Mouse (Mus musculus) left cerebral cortex, postnatal 25 days (tissue): Measurements from ENCODE around the gene Fam129c. TPM values are rescaled to one million over a fixed set of nuclear protein-coding genes. Genes with fewer than 3 reads are reported as not detected.

ENCODE experiments used
- DNase-seq, 2 experiments: peaks; one replicate each; pipeline ENCODE4 v3.0.0; 2022; ENCODE audit warnings: low spot score in 2 of 2, mixed read lengths in 1 of 2
- intact Hi-C: fragments of 180-260 bp; cut with DNase I; formaldehyde crosslinking; loops from one replicate; pipeline ENCODE4 v1.15.1; 2025
- microRNA-seq, 2 experiments: library from miRNA; unstranded; fragments of <30 nt; microRNA quantifications; one replicate each; pipeline ENCODE4 v1.2.0; 2022
- total RNA-seq, 2 experiments: library from RNA; stranded (reverse); gene quantifications; 2 replicates each; pipeline ENCODE4 v1.2.3; 2021

The Fam129c gene
- total RNA-seq, 2 experiments from 2014 or later = 3.6 to 4.2 TPM

DNA sequence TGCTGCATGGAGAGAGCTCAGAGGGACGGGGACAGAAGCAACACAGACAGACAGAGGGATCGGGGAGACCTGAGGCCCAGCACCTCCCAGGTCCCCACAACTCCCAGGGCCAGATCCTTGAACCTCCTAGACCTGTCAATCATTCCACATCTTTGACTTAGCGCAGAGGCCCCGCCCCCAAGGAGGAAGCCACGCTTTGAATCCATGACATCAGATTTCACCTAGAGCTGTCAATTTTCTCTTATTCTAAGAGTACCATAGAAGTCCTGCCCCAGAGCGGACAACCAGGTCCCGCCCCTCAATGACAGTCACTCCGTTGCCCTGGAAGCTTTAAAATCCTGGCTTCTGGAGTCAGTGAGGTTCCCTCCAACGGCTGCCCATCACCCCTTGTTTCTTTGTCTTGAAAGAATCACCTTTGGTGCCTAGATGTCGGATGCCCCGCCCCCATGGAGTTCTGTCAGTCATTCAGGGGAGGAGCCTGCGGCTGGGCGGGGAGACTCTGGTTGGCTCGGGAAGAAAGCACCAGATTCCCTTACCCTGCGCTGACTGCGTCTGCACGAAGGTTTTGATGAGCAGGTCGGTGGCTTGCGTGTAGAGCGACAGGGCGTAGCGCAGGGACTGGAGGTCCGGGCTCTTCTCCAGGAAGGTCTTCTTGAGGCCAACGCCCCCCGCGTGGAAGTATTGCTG, 36.7 kb downstream of the Fam129c start:
- intact Hi-C loops = loop anchor here (2.0 kb wide), 1 partner anchor 73 kb away; no protein-coding TSS in a partner anchor
- no peak for DNase-seq

DNA sequence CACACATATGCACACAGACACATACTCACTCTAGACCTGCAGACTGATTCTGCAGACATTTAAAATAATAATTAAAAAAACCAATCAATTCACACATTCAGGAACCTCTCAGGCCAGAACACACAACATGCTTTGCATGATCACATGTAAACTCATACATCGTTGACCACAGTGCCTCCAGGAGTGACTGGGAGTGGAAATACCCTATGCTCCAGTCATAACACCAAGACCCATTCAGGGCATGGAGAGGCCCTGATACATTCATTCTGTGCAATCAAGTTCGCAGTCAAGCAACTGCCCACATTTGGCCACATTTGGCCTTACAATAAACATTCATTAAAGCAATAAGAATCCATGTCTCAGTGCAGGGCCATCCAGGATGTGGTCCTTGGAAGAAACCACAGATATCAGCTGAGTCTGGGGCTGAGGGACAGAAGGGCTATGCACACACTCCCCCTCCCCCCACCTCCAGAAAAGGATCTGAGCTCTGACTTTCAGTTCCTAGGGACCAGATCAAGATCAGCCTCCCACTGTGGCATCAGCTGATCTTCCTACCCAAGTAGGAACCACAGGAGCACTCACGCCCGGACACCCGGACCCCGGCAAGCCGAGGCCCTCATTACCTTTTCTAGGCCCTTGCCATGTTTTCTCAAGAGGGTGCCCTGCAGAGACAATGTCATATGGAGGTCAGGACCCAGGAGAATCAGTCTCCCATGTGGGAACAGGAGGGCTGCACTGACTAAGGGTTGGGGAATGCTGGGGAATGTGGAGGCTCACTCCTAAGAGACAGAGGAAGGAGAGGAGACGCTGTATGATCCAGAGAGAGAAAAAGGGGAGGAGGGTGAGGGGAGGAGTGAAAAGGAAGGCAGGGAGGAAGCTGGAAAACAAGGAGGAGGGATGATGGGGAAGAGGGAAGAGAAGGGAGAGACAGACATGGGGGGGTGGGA, 40.0 kb downstream of the Fam129c start:
- intact Hi-C loops = no loop called here

GRCm38 (mm10) chr8:71638321-71638720, 40.9 kb downstream of the Fam129c start:
- intact Hi-C loops = no loop called here
- no peak for DNase-seq

More for the DNA sequence above, 40.0 kb downstream of the Fam129c start:
- DNase-seq = no peak

GRCm38 (mm10) chr8:71639318-71639717, 41.9 kb downstream of the Fam129c start:
- intact Hi-C loops = no loop called here
- no peak for DNase-seq

GRCm38 (mm10) chr8:71645510-71645909, 48.1 kb downstream of the Fam129c start:
- no peak for DNase-seq
- intact Hi-C loops = no loop called here

GRCm38 (mm10) chr8:71654600-71654999, 57.2 kb downstream of the Fam129c start:
- DNase-seq = no peak
- intact Hi-C loops = no loop called here

Small RNA genes within 50 kb of the gene (microRNA-seq; reads per million reads assigned to microRNA genes)
- gene Mir6769b = 32.9 to 41.7 reads per million in 2 experiments

Other genes starting within 250 kb of the Fam129c start
- 100 to 1,000 TPM in 1 of 2 experiments, 10 to 100 TPM in 1; 95.9 to 102 TPM for gene Use1, start 230.8 kb upstream of the Fam129c start, total RNA-seq
- 10 to 100 TPM; 14.8 to 18.6 TPM for gene Ocel1, start 226.3 kb upstream of the Fam129c start, total RNA-seq
- 10 to 100 TPM; 37.6 to 43.0 TPM for gene Nr2f6, start 215.7 kb upstream of the Fam129c start, total RNA-seq
- 1 to 10 TPM; 4.9 to 5.0 TPM for gene Ushbp1, start 201.8 kb upstream of the Fam129c start, total RNA-seq
- 100 to 1,000 TPM; 111 to 117 TPM for gene Babam1, start 200.8 kb upstream of the Fam129c start, total RNA-seq
- under 1 TPM; 0.28 to 0.41 TPM for gene Ankle1, start 191.6 kb upstream of the Fam129c start, total RNA-seq
- gene Abhd8, start 134.0 kb upstream of the Fam129c start, total RNA-seq = 100 to 1,000 TPM; 299 to 324 TPM
- 10 to 100 TPM; 59.7 to 60.8 TPM for gene Mrpl34, start 132.7 kb upstream of the Fam129c start, total RNA-seq
- gene Dda1, start 128.4 kb upstream of the Fam129c start, total RNA-seq = 10 to 100 TPM; 80.9 to 84.8 TPM
- 10 to 100 TPM; 59.9 to 60.9 TPM for gene Ano8, start 111.7 kb upstream of the Fam129c start, total RNA-seq
- gene Gtpbp3, start 109.5 kb upstream of the Fam129c start, total RNA-seq = 10 to 100 TPM; 28.6 to 33.2 TPM
- gene Plvap, start 85.9 kb upstream of the Fam129c start, total RNA-seq = 1 to 10 TPM; 5.7 to 6.6 TPM
- not detected for gene Ccdc194, start 71.9 kb upstream of the Fam129c start, total RNA-seq
- gene Bst2, start 60.2 kb upstream of the Fam129c start, total RNA-seq = 1 to 10 TPM; 2.3 to 4.3 TPM
- 10 to 100 TPM; 31.7 to 33.7 TPM for gene Mvb12a, start 54.7 kb upstream of the Fam129c start, total RNA-seq
- under 1 TPM in 1 of 2 experiments, not detected in 1; 0.21 TPM for gene Tmem221, start 38.8 kb upstream of the Fam129c start, total RNA-seq
- gene Nxnl1, start 31.0 kb upstream of the Fam129c start, total RNA-seq = under 1 TPM in 1 of 2 experiments, not detected in 1; 0.16 TPM
- 10 to 100 TPM; 90.0 to 92.8 TPM for gene Slc27a1, start 28.8 kb upstream of the Fam129c start, total RNA-seq
- 10 to 100 TPM; 35.1 to 38.7 TPM for gene Pgls, start 5.5 kb upstream of the Fam129c start, total RNA-seq
- gene Colgalt1, start 13.3 kb downstream of the Fam129c start, total RNA-seq = 10 to 100 TPM; 49.3 to 51.5 TPM
- gene Unc13a, start 74.1 kb downstream of the Fam129c start, total RNA-seq = 100 to 1,000 TPM; 318 to 327 TPM
- 1 to 10 TPM; 3.9 to 4.8 TPM for gene Jak3, start 78.6 kb downstream of the Fam129c start, total RNA-seq
- gene Insl3, start 91.6 kb downstream of the Fam129c start, total RNA-seq = 1 to 10 TPM; 1.3 to 1.5 TPM
- under 1 TPM; 0.34 to 0.53 TPM for gene B3gnt3, start 104.1 kb downstream of the Fam129c start, total RNA-seq
- gene Fcho1, start 128.1 kb downstream of the Fam129c start, total RNA-seq = 100 to 1,000 TPM; 177 to 183 TPM